Mouse (Mus musculus) liver, embryonic 13.5 days (tissue): ENCODE data around the gene Slc26a1. TPM values are rescaled to one million over a fixed set of nuclear protein-coding genes. Genes with fewer than 3 reads are reported as not detected.
A peak's percentile ranks its signal among the peaks of the same experiment; 100 is the strongest.

ENCODE experiments used
- ATAC-seq: fragments of 200-750 bp; cut with Nextera tagmentation; 2 replicates; pipeline ENCODE4 v1.8.0; 2017; ENCODE audit warnings: low read depth, mild to moderate bottlenecking, moderate number of reproducible peaks, moderate library complexity
- DNase-seq: peaks from one replicate; pipeline ENCODE4 v3.0.0; 2022
- H3K27ac ChIP-seq: fragments of 300-500 bp; sonication (generic); 2 replicates; pipeline ENCODE4 v1.5.1; 2015; ENCODE audit warnings: moderate library complexity, mild to moderate bottlenecking, inconsistent platforms
- H3K27me3 ChIP-seq: fragments of 300-500 bp; sonication (generic); 2 replicates; pipeline ENCODE4 v1.6.1; 2015; ENCODE audit warnings: mild to moderate bottlenecking, inconsistent platforms
- H3K36me3 ChIP-seq: fragments of 300-500 bp; sonication (generic); 2 replicates; pipeline ENCODE4 v1.6.1; 2015; ENCODE audit warnings: mild to moderate bottlenecking, inconsistent platforms
- H3K4me1 ChIP-seq: fragments of 300-500 bp; sonication (generic); replicated peaks from 2 replicates; pipeline ENCODE4 v1.6.1; 2015; ENCODE audit warnings: inconsistent platforms
- H3K4me2 ChIP-seq: fragments of 300-500 bp; sonication (generic); 2 replicates; pipeline ENCODE4 v1.6.1; 2015; ENCODE audit warnings: inconsistent platforms, mild to moderate bottlenecking, moderate library complexity
- H3K4me3 ChIP-seq: fragments of 300-500 bp; sonication (generic); replicated peaks from 2 replicates; pipeline ENCODE4 v1.5.1; 2015; ENCODE audit warnings: mild to moderate bottlenecking, inconsistent platforms
- H3K9ac ChIP-seq: fragments of 300-500 bp; sonication (generic); 2 replicates; pipeline ENCODE4 v1.6.1; 2015; ENCODE audit warnings: mild to moderate bottlenecking, inconsistent platforms
- H3K9me3 ChIP-seq: fragments of 300-500 bp; sonication (generic); replicated peaks from 2 replicates; pipeline ENCODE4 v1.6.1; 2016; ENCODE audit warnings: inconsistent platforms
- WGBS: fragments of 180-500 bp; shearing (Covaris S2); methylation state at CpG from one replicate; pipeline ENCODE4 v1.1.7; 2015; ENCODE audit not compliant: insufficient replicate concordance; 5-methylcytosine and 5-hydroxymethylcytosine counted together
- polyA plus RNA-seq: library from polyadenylated mRNA; unstranded; fragments of >200 nt; fragmentation: Nextera tagmentation; extraction: Ambion mirVana; gene quantifications from 2 replicates; pipeline ENCODE4 v1.2.1, GENCODE M21; 2015

Gene Slc26a1
- polyA plus RNA-seq, 1 experiment from 2014 or later: 12.0 TPM

- Histone ChIP-seq H3K4me3 (no peak overlapping the region), H3K27me3 (no peaks in the 10 kb centered on the region), H3K9ac (peak overlapping the region; percentile 30), H3K4me1 (peaks cover 57% of the 10 kb centered on the region), H3K36me3 (peaks cover 37% of the 10 kb centered on the region), H3K27ac (peak overlapping the region; percentile 79), H3K9me3 (no peaks in the 10 kb centered on the region), H3K4me2 (peak overlapping the region; percentile 27)
- DNase-seq: peak; percentile 71
- 17% methylated on average over 2 of the region's 2 CpGs for WGBS
- peak; percentile 86 for ATAC-seq
Measured at GRCm38 (mm10) chr5:108707758-108708157, 32.4 kb upstream of the Slc26a1 start.

- no peaks in the 10 kb centered on the region for H3K9me3 ChIP-seq
- H3K9ac ChIP-seq: no peak overlapping the region
- H3K4me1 ChIP-seq: peaks cover 77% of the 10 kb centered on the region
- H3K27ac ChIP-seq: peak overlapping the region; percentile 35; the same call in 1 of the 2 replicates
- ATAC-seq (no peak), DNase-seq (no peak)
- 75% methylated on average over 12 of the region's 12 CpGs for WGBS
- H3K4me3 ChIP-seq: no peak overlapping the region
- no peaks in the 10 kb centered on the region for H3K27me3 ChIP-seq
- H3K4me2 ChIP-seq: no peak overlapping the region
- peaks cover 37% of the 10 kb centered on the region for H3K36me3 ChIP-seq
Measured at GRCm38 (mm10) chr5:108703754-108704626, 28.6 kb upstream of the Slc26a1 start.

GRCm38 (mm10) chr5:108701341-108702021 is 26.1 kb upstream of the Slc26a1 start:
- WGBS: 77% methylated on average over 10 of the region's 10 CpGs
- Histone ChIP-seq H3K27ac (peak overlapping the region; percentile 22; the same call in 1 of the 2 replicates), H3K27me3 (no peaks in the 10 kb centered on the region), H3K4me2 (no peak overlapping the region), H3K36me3 (peaks cover 27% of the 10 kb centered on the region), H3K9me3 (no peaks in the 10 kb centered on the region), H3K4me1 (peaks cover 75% of the 10 kb centered on the region), H3K4me3 (no peak overlapping the region), H3K9ac (0 out of 2 replicates have a peak overlapping the region, but pooled peaks have one; percentile 15)
- no peak for DNase-seq
- ATAC-seq: no peak

- DNase-seq (no peak), ATAC-seq (peak; percentile 34; the same call in 1 of the 2 replicates)
- H3K4me2 ChIP-seq: no peak overlapping the region
- H3K4me1 ChIP-seq: peaks cover 82% of the 10 kb centered on the region
- H3K9me3 ChIP-seq: no peaks in the 10 kb centered on the region
- H3K27me3 ChIP-seq: no peaks in the 10 kb centered on the region
- WGBS: 67% methylated on average over 3 of the region's 3 CpGs
- peak overlapping the region; percentile 48; the same call in 1 of the 2 replicates for H3K27ac ChIP-seq
- H3K36me3 ChIP-seq: peaks cover 16% of the 10 kb centered on the region
- no peak overlapping the region for H3K9ac ChIP-seq
- no peak overlapping the region for H3K4me3 ChIP-seq
Measured at GRCm38 (mm10) chr5:108700346-108700745, 25.0 kb upstream of the Slc26a1 start.

DNA sequence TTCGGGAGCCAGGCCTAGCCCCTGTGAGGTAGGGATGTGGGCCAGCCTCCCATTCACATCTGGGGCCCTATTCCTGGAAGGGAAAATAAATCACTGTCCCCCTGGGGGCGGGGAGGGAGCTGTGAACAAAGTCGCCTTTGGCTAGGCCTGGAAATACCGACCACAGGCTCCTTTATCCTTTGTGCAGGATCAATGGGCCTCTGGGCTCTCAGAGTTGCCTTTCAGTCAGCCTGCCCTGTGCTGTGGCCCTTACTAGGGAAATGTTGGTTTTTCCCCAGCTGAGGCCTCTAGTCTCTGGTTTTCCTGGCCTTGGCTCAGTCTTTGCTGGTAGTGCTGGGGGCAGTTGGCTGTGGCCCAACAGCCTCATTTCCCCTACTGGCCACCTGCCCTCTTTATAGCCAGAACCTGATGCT is 22.0 kb upstream of the Slc26a1 start:
- Histone ChIP-seq H3K27ac (no peak overlapping the region), H3K4me2 (no peak overlapping the region), H3K36me3 (no peaks in the 10 kb centered on the region), H3K9me3 (no peaks in the 10 kb centered on the region), H3K4me1 (peaks cover 86% of the 10 kb centered on the region), H3K4me3 (no peak overlapping the region), H3K9ac (no peak overlapping the region), H3K27me3 (peaks cover 5% of the 10 kb centered on the region; the same call in 1 of the 2 replicates)
- 79% methylated on average over 4 of the region's 4 CpGs for WGBS
- DNase-seq: no peak
- no peak for ATAC-seq

DNA sequence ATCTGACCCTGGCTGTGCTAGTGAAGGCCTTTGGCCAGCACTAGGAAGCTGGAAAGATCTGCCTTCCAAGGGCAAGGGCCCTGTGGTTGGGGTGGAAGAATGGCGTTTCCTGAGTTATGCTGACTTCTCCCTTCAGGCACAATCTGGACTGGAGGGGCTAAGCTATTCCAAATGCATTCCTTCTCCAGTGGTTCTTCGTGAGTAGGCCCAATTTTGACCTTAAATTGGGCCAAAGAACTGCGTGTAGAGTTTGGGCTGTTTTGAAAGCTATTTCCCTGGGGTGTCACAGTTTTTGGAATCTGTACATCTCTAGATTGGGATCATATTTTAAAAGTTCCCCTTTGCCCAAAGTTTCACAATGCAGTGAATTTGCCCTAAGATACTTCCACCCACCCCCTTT is 21.2 kb upstream of the Slc26a1 start:
- Histone ChIP-seq H3K9me3 (no peaks in the 10 kb centered on the region), H3K9ac (no peak overlapping the region), H3K27me3 (peaks cover 5% of the 10 kb centered on the region; the same call in 1 of the 2 replicates), H3K4me3 (no peak overlapping the region), H3K36me3 (no peaks in the 10 kb centered on the region), H3K4me1 (peaks cover 87% of the 10 kb centered on the region), H3K4me2 (no peak overlapping the region), H3K27ac (no peak overlapping the region)
- DNase-seq (no peak), ATAC-seq (no peak)
- 68% methylated on average over 3 of the region's 3 CpGs for WGBS

DNA sequence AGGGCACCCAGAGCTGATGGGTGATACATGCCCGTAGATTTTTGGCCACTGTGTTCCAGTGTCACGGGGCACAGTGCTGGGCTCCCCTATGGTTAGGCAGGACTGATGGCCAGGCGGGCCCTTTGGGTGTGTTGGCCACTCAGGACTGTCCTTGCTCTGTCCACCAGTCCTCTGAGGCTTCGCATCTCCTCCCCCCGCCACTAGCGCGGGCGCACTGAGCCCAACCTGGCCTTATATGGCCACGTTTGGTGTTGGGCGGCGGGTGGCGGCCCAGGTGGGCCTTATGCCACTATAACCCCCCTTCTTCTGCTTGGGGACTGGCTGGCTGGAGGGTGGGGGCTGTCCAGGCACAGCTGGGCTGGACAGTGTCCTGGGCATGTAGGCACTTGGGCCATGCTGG is 20.5 kb upstream of the Slc26a1 start:
- WGBS: 90% methylated on average over 12 of the region's 12 CpGs
- no peak overlapping the region for H3K4me3 ChIP-seq
- no peak overlapping the region for H3K9ac ChIP-seq
- peaks cover 84% of the 10 kb centered on the region for H3K4me1 ChIP-seq
- no peaks in the 10 kb centered on the region for H3K9me3 ChIP-seq
- DNase-seq (no peak), ATAC-seq (no peak)
- H3K27ac ChIP-seq: peak overlapping the region; percentile 76; the same call in 1 of the 2 replicates
- H3K4me2 ChIP-seq: peak overlapping the region; percentile 99
- H3K27me3 ChIP-seq: peaks cover 5% of the 10 kb centered on the region; the same call in 1 of the 2 replicates
- no peaks in the 10 kb centered on the region for H3K36me3 ChIP-seq

DNA sequence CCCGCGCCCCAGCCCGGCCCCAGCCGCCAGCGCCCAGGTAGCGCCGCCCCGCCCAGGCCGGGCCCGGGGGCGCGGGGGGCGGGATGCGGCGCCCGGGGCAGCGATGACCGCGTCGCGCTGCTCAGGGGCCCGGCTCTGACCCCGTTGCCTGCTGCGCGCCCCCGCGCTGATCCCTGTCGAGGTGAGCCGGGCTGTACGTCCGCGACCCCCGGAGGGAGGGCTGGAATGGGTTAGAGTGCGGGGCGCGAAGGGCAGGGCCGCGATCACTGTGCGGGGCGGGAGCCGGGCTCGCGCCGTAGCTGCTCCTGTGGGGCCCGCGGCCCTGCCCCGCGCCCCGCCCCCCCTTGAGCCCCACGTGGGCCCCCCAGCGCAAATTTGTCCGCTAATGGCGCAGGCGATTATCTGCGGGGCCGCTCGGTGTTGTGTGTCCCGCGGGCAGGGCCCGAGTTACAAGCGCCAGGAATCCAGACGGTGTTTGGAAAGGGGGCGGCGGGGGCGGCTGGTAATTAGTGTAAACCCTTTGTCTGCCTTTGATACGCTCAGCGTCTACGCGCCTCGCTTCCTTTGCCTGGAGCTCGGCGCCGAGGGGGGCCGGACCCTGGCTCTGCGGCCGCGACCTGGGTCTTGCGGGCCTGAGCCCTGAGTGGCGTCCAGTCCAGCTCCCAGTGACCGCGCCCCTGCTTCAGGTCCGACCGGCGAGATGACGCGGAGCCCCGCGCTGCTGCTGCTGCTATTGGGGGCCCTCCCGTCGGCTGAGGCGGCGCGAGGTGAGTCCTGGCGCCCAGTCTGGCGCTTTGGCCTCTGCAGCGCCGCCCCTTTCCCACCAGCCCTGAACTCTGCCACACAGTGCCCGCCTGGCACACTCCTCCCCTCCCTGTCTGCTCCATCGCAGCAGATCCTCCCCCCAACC is 19.2 kb upstream of the Slc26a1 start:
- H3K4me3 ChIP-seq: peak overlapping the region; percentile 90
- no peaks in the 10 kb centered on the region for H3K9me3 ChIP-seq
- H3K36me3 ChIP-seq: no peaks in the 10 kb centered on the region
- peak overlapping the region; percentile 76 for H3K27ac ChIP-seq
- WGBS: 1% methylated on average over 84 of the region's 99 CpGs
- peaks cover 5% of the 10 kb centered on the region; the same call in 1 of the 2 replicates for H3K27me3 ChIP-seq
- DNase-seq (peak; percentile 61), ATAC-seq (peak; percentile 52)
- H3K4me2 ChIP-seq: peak overlapping the region; percentile 99
- peaks cover 71% of the 10 kb centered on the region for H3K4me1 ChIP-seq
- peak overlapping the region; percentile 89 for H3K9ac ChIP-seq

GRCm38 (mm10) chr5:108693872-108694288 is 18.5 kb upstream of the Slc26a1 start:
- DNase-seq: peak; percentile 84
- Histone ChIP-seq H3K4me1 (peaks cover 64% of the 10 kb centered on the region), H3K4me3 (peak overlapping the region; percentile 90), H3K27me3 (peaks cover 5% of the 10 kb centered on the region; the same call in 1 of the 2 replicates), H3K9ac (peak overlapping the region; percentile 89), H3K36me3 (no peaks in the 10 kb centered on the region), H3K4me2 (peak overlapping the region; percentile 99), H3K9me3 (no peaks in the 10 kb centered on the region), H3K27ac (peak overlapping the region; percentile 76)
- ATAC-seq: peak; percentile 94
- WGBS: under 1% methylated on average over 43 of the region's 43 CpGs

DNA sequence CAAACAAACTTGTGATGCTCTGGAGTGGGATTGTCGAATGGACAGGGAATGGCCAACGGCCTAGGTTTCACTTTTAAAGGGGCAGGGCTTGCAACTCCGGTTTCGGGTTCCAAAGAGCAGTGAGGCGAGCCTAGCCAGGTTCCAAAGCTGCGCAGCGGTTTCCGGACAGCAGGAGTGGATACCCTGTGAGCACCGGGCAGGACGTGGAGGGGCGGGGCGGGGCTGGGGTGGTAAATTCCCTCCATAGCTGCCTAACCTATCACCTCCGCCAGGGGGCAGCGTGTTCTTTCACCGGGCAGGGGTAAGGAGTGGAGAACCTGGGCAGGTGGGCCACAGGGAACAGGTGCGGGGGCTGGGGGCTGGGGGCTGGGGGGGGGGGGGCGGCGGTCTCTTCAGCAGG is 16.9 kb upstream of the Slc26a1 start, which contains the start of gene Fgfrl1:
Gene Fgfrl1, plus strand, starts transcription at position 112 of the 400 bp plus-strand sequence.
- Histone ChIP-seq H3K36me3 (no peaks in the 10 kb centered on the region), H3K9me3 (no peaks in the 10 kb centered on the region), H3K27me3 (peaks cover 8% of the 10 kb centered on the region; the same call in 1 of the 2 replicates), H3K4me2 (peak within 1 kb of the TSS; percentile 99), H3K4me3 (peak within 1 kb of the TSS; percentile 90), H3K9ac (peak within 1 kb of the TSS; percentile 63), H3K27ac (0 out of 2 replicates have a peak within 1 kb of the TSS, but pooled peaks have one; percentile 0), H3K4me1 (peaks cover 51% of the 10 kb centered on the region)
- peak; percentile 64 for DNase-seq
- ATAC-seq: peak; percentile 8; the same call in 1 of the 2 replicates
- 2% methylated on average over 18 of the region's 18 CpGs for WGBS
